Mouse (Mus musculus) megakaryocyte, embryonic 14.5 days (primary cell): ENCODE results near the gene Dnm3. TPM values are rescaled to one million over a fixed set of nuclear protein-coding genes. Genes with fewer than 3 reads are reported as not detected.

ENCODE experiments used
- H3K27me3 ChIP-seq: replicated peaks from 2 replicates; pipeline ENCODE3; 2012; ENCODE audit warnings: inconsistent platforms
- H3K36me3 ChIP-seq: replicated peaks from 2 replicates; pipeline ENCODE3; 2012; ENCODE audit warnings: low read length, inconsistent platforms, mixed read lengths
- H3K4me1 ChIP-seq: 2 replicates; pipeline ENCODE4 v1.6.1; 2012; ENCODE audit warnings: inconsistent platforms
- H3K4me3 ChIP-seq: replicated peaks from 2 replicates; pipeline ENCODE3; 2012; ENCODE audit warnings: moderate library complexity, mild to moderate bottlenecking, inconsistent platforms
- H3K9me3 ChIP-seq: 2 replicates; pipeline ENCODE4 v1.6.1; 2012; ENCODE audit warnings: inconsistent platforms
- FLI1 ChIP-seq: IDR thresholded peaks from 2 replicates; pipeline ENCODE4 v1.6.1; 2012; ENCODE audit warnings: low read length, inconsistent platforms, mixed read lengths
- GATA1 ChIP-seq: IDR thresholded peaks from 3 replicates; pipeline ENCODE4 v1.6.1; 2012; ENCODE audit warnings: mixed read lengths, low read length, inconsistent platforms, borderline replicate concordance
- polyA plus RNA-seq: library from polyadenylated mRNA; stranded (reverse); fragments of >175 nt; gene quantifications from 2 replicates; pipeline ENCODE4 v1.2.3, GENCODE M21; 2012; ENCODE audit warnings: low replicate concordance; ENCODE audit not compliant: insufficient read depth

Gene Dnm3
- polyA plus RNA-seq, 1 experiment: 0.07 TPM

- TF ChIP-seq GATA1: no peak
- TF ChIP-seq FLI1: no peak
These were observed 333.6 kb downstream of the Dnm3 start for GRCm38 (mm10) chr1:162143974-162144912.

DNA sequence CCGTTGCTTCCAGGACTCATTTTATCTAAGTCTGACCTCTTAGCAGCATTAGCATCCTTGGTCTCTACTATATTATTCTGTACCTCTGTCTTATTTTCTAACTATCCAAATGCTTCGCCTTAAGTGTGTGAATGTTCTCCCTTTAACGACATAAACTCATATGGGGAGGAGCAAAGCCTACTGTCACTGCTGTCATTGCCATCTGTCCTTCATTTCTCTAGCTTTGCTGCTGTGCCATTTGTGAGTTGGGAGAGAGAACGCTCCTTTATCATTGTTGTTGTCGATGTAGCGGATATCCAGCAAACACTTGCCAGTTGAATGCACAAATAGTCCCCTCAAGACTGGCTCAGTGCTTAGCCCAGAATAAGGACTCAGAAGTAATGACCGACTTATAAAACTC is 335.5 kb downstream of the Dnm3 start:
- H3K4me3 ChIP-seq: no peak overlapping the region
- TF ChIP-seq FLI1 (no peak), GATA1 (no peak)
- no peaks in the 10 kb centered on the region for H3K27me3 ChIP-seq
- no peaks in the 10 kb centered on the region for H3K4me1 ChIP-seq
- H3K9me3 ChIP-seq: no peaks in the 10 kb centered on the region
- no peaks in the 10 kb centered on the region for H3K36me3 ChIP-seq

More at GRCm38 (mm10) chr1:162143974-162144912, 333.6 kb downstream of the Dnm3 start:
- H3K27me3 ChIP-seq: no peaks in the 10 kb centered on the region
- no peaks in the 10 kb centered on the region for H3K4me1 ChIP-seq
- H3K4me3 ChIP-seq: no peak overlapping the region
- no peaks in the 10 kb centered on the region for H3K36me3 ChIP-seq
- no peaks in the 10 kb centered on the region for H3K9me3 ChIP-seq

DNA sequence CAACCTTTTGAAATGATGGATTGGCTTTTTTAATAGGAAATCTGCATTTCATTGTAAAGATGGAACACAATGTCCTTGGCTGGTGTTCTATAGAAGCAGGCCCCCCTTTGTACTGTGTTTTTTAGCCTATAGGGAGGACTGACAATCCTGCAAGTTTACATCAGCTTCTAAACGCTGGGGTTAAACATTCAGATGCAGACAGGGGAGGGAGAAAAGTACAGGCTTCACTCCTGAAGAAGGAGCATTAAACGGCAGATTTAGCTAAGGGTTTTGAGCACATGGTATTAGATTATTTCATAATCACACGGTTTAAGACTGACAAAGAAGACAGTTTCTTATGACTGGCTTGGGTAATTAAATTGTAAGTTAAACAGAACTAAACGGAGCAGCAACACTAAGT is 341.5 kb downstream of the Dnm3 start:
- TF ChIP-seq GATA1 (no peak), FLI1 (no peak)
- Histone ChIP-seq H3K27me3 (no peaks in the 10 kb centered on the region), H3K9me3 (no peaks in the 10 kb centered on the region), H3K36me3 (no peaks in the 10 kb centered on the region), H3K4me3 (no peak overlapping the region), H3K4me1 (no peaks in the 10 kb centered on the region)

GRCm38 (mm10) chr1:162135451-162136213 is 342.2 kb downstream of the Dnm3 start:
- no peak for TF ChIP-seq FLI1
- no peak for TF ChIP-seq GATA1
- Histone ChIP-seq H3K4me3 (no peak overlapping the region), H3K27me3 (no peaks in the 10 kb centered on the region), H3K36me3 (no peaks in the 10 kb centered on the region), H3K9me3 (no peaks in the 10 kb centered on the region), H3K4me1 (no peaks in the 10 kb centered on the region)

- no peaks in the 10 kb centered on the region for H3K4me1 ChIP-seq
- no peaks in the 10 kb centered on the region for H3K36me3 ChIP-seq
- H3K4me3 ChIP-seq: no peak overlapping the region
- TF ChIP-seq GATA1 (no peak), FLI1 (no peak)
- H3K27me3 ChIP-seq: no peaks in the 10 kb centered on the region
- no peaks in the 10 kb centered on the region for H3K9me3 ChIP-seq
These were observed 343.2 kb downstream of the Dnm3 start for GRCm38 (mm10) chr1:162134651-162135066.

- H3K9me3 ChIP-seq: no peaks in the 10 kb centered on the region
- no peaks in the 10 kb centered on the region for H3K4me1 ChIP-seq
- H3K4me3 ChIP-seq: no peak overlapping the region
- TF ChIP-seq GATA1 (no peak), FLI1 (no peak)
- no peaks in the 10 kb centered on the region for H3K36me3 ChIP-seq
- no peaks in the 10 kb centered on the region for H3K27me3 ChIP-seq
These were observed 344.8 kb downstream of the Dnm3 start for GRCm38 (mm10) chr1:162132908-162133641.

DNA sequence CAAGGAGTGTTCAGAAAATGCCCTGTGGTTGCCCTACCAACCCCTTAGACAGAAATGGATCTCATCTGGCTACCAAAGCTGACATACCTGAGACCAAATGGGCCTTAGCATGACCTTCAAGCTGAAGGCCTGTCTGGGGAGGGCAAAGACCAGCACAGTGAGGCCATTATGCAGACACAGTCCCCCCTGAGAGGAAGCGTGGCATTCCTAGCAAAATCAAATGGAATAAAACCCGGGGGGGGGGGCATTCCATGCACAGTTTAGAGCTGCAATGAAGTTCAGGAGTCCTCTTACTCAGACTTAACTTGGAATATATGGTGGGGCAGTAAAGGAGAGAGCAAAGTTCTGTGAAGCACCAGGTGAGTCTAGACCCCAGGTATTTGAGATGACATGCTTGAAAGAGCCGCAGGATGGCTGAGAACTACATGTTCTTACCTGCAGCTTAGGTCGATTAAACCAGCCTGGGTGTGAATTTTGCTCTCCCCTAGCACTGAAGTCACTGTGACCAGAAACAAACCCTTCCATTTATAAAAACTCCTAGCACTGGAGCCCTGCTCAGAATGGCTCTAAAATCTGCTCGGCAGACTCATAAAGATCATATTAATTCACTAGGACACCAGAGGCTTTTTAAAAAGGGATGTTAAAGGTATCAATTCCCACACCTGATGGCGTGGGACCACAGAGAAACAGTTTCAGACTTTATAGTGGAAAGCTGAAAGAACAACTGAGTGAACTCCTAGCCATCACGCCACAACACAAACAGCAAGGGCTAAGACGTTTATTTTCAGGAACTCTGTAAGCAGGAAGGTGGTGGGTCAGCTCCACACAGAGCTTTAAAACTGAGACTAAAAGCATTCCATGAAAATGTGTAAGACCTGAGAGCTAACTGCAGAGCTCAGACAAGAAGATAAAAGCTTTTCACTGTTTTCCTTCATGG is 350.7 kb downstream of the Dnm3 start:
- no peaks in the 10 kb centered on the region for H3K9me3 ChIP-seq
- H3K4me3 ChIP-seq: no peak overlapping the region
- H3K4me1 ChIP-seq: no peaks in the 10 kb centered on the region
- no peaks in the 10 kb centered on the region for H3K36me3 ChIP-seq
- H3K27me3 ChIP-seq: no peaks in the 10 kb centered on the region
- TF ChIP-seq FLI1 (no peak), GATA1 (no peak)

DNA sequence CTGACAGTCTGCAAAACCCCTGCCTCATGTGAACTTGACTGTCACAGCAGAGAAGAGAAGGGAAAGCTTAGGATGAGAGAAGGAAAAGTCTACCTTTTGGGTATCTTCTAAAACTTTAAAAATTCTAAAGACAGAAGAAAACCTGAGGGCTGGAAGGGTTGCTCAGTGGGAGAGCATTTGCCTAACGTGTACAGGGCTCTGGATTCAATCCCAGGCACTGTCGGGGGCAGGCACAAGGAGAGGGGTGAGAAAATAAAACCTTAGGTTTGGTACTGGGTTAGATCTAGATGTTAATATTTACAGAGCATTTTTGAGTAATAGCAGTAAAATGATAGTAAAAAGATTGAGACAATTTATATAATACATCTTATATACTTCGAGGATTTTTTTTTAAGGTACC is 353.4 kb downstream of the Dnm3 start:
- no peak overlapping the region for H3K4me3 ChIP-seq
- no peak for TF ChIP-seq GATA1
- TF ChIP-seq FLI1: no peak
- H3K9me3 ChIP-seq: no peaks in the 10 kb centered on the region
- H3K36me3 ChIP-seq: no peaks in the 10 kb centered on the region
- H3K27me3 ChIP-seq: no peaks in the 10 kb centered on the region
- no peaks in the 10 kb centered on the region for H3K4me1 ChIP-seq

- H3K27me3 ChIP-seq: no peaks in the 10 kb centered on the region
- H3K36me3 ChIP-seq: no peaks in the 10 kb centered on the region
- no peaks in the 10 kb centered on the region for H3K9me3 ChIP-seq
- no peak overlapping the region for H3K4me3 ChIP-seq
- no peaks in the 10 kb centered on the region for H3K4me1 ChIP-seq
- TF ChIP-seq GATA1: no peak
- TF ChIP-seq FLI1: no peak
These were observed 356.2 kb downstream of the Dnm3 start for GRCm38 (mm10) chr1:162121441-162122200.
